Mouse (Mus musculus): Measurements from ENCODE around the gene Tmem104. TPM values are rescaled to one million over a fixed set of nuclear protein-coding genes. Genes with fewer than 3 reads are reported as not detected.

Gene Tmem104
- polyA plus RNA-seq, 1 experiment from 2014 or later = 7.1 TPM

DNA sequence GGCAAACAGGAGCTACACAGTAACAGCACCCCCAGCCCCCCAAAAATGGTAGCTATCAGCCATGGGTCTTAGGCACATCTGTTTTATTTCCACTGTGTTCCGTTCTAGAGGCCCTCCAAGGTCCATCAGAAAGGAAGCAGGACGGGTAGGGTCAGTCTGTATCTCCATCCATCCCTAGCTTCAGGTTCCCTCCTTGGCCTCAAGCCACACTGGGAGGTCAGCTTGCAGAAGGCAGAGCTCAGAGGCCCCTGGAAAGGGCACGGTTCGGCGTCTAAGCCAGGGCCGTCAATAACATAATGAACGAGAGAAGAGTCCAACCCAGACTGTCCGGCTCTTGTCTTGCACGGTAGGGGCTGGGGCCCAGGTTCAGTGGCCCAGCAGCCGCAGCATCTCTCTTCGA, 80.7 kb downstream of the Tmem104 start:
- Histone ChIP-seq H3K4me3 (no peak overlapping the region), H3K9me3 (no peaks in the 10 kb centered on the region), H3K27ac (replicated peaks) (no peak overlapping the region), H3K27me3 (replicated peaks) (peaks cover 87% of the 10 kb centered on the region), H3K9ac (no peak overlapping the region), H3K36me3 (peaks cover 26% of the 10 kb centered on the region), H3K4me1 (peaks cover 28% of the 10 kb centered on the region), H3K4me2 (no peak overlapping the region)
- WGBS = 70% methylated on average over 11 of the region's 11 CpGs
- no peak for ATAC-seq (ENCODE audit: extremely low read depth, insufficient number of reproducible peaks, low FRiP score, low TSS enrichment)

DNA sequence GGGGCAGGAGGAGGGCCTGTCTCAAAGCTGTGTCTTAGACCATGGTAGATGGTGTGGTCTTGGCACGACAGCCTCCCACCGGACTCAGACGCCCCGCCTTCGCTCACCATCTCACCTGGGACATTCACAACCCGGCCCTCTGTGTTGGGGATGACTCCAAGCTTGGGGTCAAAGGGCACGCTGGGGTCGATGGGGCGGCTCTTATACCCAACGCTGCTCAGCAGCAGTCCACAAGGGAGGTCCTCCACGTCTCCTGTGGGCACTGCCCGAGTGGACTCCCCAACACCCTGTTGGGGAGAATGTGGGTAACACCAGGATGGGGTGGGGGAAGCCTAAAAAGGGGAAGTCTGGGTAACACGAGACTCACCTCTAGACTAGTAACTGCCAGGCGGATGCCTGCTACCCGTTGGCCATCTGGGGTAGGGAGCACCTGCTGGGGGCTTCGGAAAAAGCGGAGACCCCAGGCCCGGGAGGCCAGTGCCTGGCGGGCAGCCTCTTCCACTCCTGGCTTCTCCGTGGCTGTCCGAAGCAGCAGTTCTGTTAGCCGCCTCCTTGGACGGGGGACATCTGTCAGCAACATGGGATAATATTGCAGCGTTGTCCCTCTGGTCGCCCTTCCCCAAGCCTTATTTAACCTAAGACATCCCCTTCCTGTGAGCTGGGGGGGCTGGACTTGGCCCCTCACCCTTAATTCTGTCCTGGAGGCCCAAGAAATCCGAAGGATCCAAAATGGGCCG, 82.2 kb downstream of the Tmem104 start:
- no peak for ATAC-seq (ENCODE audit: extremely low read depth, insufficient number of reproducible peaks, low FRiP score, low TSS enrichment)
- no peak overlapping the region for H3K4me2 ChIP-seq
- H3K27me3 ChIP-seq (replicated peaks) = peaks cover 72% of the 10 kb centered on the region
- peaks cover 26% of the 10 kb centered on the region for H3K36me3 ChIP-seq
- H3K4me1 ChIP-seq = peaks cover 28% of the 10 kb centered on the region
- H3K9me3 ChIP-seq = no peaks in the 10 kb centered on the region
- no peak overlapping the region for H3K4me3 ChIP-seq
- no peak overlapping the region for H3K27ac ChIP-seq (replicated peaks)
- H3K9ac ChIP-seq = no peak overlapping the region
- WGBS = 86% methylated on average over 27 of the region's 27 CpGs

DNA sequence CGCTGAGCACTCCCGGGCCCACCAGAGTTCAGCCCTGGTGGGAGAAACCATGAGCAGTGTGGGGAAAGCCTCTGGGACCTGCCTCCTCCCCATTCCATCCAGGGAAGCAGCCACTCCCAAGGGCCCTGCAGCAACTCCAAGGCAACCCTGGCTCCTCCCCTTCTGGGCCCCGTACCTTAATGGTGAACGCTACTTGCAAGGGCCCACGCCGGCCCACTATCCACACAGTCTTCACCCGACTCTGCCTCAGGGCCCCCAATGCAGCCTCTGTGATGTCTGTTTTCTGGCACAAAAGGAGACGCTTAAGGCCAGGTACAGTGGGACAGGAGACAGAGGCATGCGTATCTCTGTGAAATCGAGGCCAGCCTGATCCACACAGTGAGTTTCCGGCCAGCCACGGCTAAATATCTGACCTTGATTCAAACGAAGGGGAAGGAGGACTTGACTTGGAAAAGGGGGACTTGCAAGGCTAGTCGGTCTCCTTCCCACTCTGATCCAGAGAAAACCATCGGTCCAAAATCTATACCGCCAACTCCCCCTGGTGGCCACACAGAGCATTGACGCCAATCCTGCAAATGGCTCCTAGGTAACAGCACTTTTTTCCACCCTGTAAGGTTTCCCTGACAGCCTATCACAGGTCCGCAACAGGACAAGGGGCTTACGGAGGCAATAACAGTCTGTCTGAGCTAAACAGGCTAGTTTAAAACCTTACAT, 83.0 kb downstream of the Tmem104 start:
- 26% methylated on average over 19 of the region's 19 CpGs for WGBS
- Histone ChIP-seq H3K36me3 (peaks cover 26% of the 10 kb centered on the region), H3K27ac (replicated peaks) (no peak overlapping the region), H3K4me2 (0 out of 2 replicates have a peak overlapping the region, but pooled peaks have one; percentile 13), H3K9ac (peak overlapping the region; percentile 12; the same call in 1 of the 2 replicates), H3K4me3 (no peak overlapping the region), H3K4me1 (peaks cover 24% of the 10 kb centered on the region), H3K27me3 (replicated peaks) (peaks cover 64% of the 10 kb centered on the region), H3K9me3 (no peaks in the 10 kb centered on the region)
- no peak for ATAC-seq (ENCODE audit: extremely low read depth, insufficient number of reproducible peaks, low FRiP score, low TSS enrichment)

DNA sequence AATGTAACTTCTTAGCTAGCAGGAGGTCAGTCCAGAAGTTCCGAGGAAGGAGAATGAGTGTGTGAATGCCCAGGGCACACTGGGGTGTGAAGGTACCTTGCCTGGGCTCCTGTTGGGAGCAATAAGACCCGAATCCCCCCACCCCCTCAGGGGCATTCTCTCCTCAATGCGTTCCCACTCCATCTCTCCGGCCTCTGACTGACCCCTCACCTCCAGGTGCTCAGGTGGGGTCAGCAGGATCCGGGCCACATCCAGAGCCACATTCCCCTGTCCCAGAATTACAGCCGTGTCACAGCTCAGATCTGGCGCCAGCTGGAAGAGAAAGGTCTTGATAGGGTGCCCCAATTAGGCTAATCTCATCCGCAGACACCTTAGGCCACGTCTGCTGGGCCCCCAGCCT, 83.8 kb downstream of the Tmem104 start:
- 65% methylated on average over 9 of the region's 9 CpGs for WGBS
- peaks cover 26% of the 10 kb centered on the region for H3K36me3 ChIP-seq
- H3K4me1 ChIP-seq = peaks cover 24% of the 10 kb centered on the region
- H3K9me3 ChIP-seq = no peaks in the 10 kb centered on the region
- peaks cover 56% of the 10 kb centered on the region for H3K27me3 ChIP-seq (replicated peaks)
- H3K27ac ChIP-seq (replicated peaks) = no peak overlapping the region
- no peak overlapping the region for H3K4me3 ChIP-seq
- no peak overlapping the region for H3K4me2 ChIP-seq
- ATAC-seq (ENCODE audit: extremely low read depth, insufficient number of reproducible peaks, low FRiP score, low TSS enrichment) = no peak
- H3K9ac ChIP-seq = no peak overlapping the region

DNA sequence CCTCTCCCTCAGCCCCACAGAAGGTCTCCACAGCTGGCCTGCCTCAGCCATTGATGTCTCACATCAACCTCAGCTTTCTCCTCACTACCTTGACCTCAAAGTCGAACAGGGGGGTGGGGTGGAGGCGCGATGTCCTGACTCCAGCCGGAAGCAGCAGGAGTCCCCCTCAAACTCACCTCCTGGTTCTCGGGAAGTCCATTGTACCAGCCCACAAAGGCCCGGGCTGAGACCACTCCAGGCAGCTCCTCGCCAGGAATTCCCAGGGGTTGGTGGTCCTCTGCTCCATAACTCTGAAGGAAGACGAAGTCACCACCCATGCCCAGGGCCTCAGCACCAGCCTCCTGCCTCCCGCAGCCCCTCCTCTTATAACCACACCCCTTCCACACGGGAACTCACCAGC, 84.2 kb downstream of the Tmem104 start:
- H3K27me3 ChIP-seq (replicated peaks) = peaks cover 52% of the 10 kb centered on the region
- peaks cover 26% of the 10 kb centered on the region for H3K36me3 ChIP-seq
- H3K9me3 ChIP-seq = no peaks in the 10 kb centered on the region
- peaks cover 24% of the 10 kb centered on the region for H3K4me1 ChIP-seq
- H3K9ac ChIP-seq = no peak overlapping the region
- no peak overlapping the region for H3K4me2 ChIP-seq
- H3K27ac ChIP-seq (replicated peaks) = no peak overlapping the region
- ATAC-seq (ENCODE audit: extremely low read depth, insufficient number of reproducible peaks, low FRiP score, low TSS enrichment) = no peak
- no peak overlapping the region for H3K4me3 ChIP-seq
- WGBS = 69% methylated on average over 10 of the region's 10 CpGs

DNA sequence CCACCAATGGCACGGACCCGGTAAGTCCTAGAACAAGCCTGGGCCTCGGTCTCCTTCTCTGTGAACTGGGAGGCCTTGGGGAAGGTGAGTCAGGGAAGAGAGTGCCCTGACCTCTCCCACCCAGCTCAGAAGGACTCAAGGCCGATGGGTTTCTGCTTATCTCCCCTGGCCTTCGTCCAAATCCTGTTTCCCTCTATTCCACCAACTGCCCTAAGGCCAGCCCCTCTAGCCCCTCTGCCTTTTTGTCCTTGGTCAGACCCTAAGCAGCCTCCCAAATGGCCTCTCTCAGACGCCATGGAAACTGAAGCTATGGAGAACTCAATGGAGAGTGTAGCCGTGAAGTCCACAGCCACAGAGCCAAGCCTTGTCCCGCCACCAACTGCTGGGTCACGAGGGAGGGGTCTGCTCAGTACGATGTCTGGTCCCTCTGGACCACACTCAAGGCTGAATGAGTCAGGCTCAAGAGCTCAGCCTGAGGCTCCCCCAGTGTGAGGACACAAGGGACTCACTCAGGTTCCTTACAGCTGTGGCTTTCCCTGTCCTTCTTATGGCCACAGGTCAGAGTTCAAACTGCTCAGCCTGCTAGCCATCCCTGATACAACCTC, 85.7 kb downstream of the Tmem104 start:
- ATAC-seq (ENCODE audit: extremely low read depth, insufficient number of reproducible peaks, low FRiP score, low TSS enrichment) = no peak
- peaks cover 24% of the 10 kb centered on the region for H3K36me3 ChIP-seq
- no peak overlapping the region for H3K27ac ChIP-seq (replicated peaks)
- H3K4me1 ChIP-seq = peaks cover 18% of the 10 kb centered on the region
- H3K4me2 ChIP-seq = no peak overlapping the region
- 61% methylated on average over 10 of the region's 10 CpGs for WGBS
- H3K4me3 ChIP-seq = no peak overlapping the region
- H3K9ac ChIP-seq = no peak overlapping the region
- no peaks in the 10 kb centered on the region for H3K9me3 ChIP-seq
- peaks cover 37% of the 10 kb centered on the region for H3K27me3 ChIP-seq (replicated peaks)

DNA sequence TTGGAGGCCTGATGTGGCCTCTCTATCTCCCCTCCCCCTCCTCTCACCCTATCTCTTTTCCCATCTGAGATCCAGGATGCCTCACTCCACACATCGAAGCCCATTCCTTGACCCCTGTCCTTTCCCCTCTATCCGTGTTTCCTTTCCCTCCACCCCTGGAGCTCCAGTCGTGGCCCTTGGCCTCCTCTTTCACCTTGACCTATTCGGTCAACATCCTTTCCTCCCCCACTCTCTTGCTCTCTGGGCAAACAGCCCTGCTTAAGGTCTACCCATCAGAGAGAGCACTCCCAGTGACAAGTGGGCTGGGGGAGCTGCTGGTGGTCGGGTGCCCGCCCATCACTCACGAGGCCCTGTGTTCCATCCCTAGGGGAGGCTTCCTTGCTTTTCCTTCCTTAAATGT, 86.4 kb downstream of the Tmem104 start:
- Histone ChIP-seq H3K4me3 (no peak overlapping the region), H3K9ac (no peak overlapping the region), H3K27ac (replicated peaks) (no peak overlapping the region), H3K27me3 (replicated peaks) (peaks cover 29% of the 10 kb centered on the region), H3K36me3 (peaks cover 17% of the 10 kb centered on the region), H3K9me3 (no peaks in the 10 kb centered on the region), H3K4me2 (no peak overlapping the region), H3K4me1 (peaks cover 20% of the 10 kb centered on the region)
- 56% methylated on average over 7 of the region's 7 CpGs for WGBS
- ATAC-seq (ENCODE audit: extremely low read depth, insufficient number of reproducible peaks, low FRiP score, low TSS enrichment) = no peak

DNA sequence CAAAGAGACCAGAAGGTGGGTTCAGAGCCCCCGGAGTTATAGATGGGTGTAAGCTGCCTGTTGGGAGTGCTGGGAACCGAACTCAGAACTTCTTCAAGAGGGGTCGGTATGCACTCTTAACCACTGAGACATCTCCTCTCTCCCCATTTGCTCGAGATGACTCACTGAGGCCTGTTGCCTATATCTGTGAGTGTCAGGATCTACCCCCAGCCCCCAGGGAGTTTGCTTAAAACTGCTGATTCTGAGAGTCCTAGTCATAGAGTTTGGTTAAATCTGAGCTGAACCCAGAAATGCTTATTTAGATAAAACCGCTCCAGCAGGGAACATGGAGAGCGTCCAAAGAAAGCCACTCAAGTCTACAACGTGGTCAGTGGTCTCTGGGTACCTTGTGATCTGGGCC, 86.9 kb downstream of the Tmem104 start:
- peaks cover 25% of the 10 kb centered on the region for H3K27me3 ChIP-seq (replicated peaks)
- H3K9me3 ChIP-seq = no peaks in the 10 kb centered on the region
- 75% methylated on average over 7 of the region's 7 CpGs for WGBS
- peaks cover 12% of the 10 kb centered on the region for H3K36me3 ChIP-seq
- H3K9ac ChIP-seq = no peak overlapping the region
- no peak overlapping the region for H3K4me3 ChIP-seq
- no peak for ATAC-seq (ENCODE audit: extremely low read depth, insufficient number of reproducible peaks, low FRiP score, low TSS enrichment)
- H3K4me2 ChIP-seq = no peak overlapping the region
- H3K4me1 ChIP-seq = peaks cover 20% of the 10 kb centered on the region
- H3K27ac ChIP-seq (replicated peaks) = no peak overlapping the region

DNA sequence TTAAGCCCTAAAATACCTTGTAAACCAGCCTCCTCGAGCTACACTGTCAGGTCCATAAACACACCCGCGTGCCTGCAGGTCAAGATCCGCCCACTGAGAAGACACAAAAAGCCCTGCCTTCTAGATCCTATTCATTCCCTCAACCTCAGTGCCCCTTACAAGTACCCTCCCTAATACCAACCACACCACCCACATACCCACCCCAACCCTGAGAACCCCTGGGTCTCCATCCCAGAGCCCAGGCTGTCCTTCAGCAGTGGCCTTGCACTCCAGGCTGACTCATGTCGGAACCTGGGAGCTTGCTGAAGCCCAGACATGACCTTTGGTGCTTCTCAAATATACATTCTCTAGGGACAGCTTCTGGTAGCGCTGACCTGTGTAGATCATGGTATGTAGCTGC, 87.5 kb downstream of the Tmem104 start:
- ATAC-seq (ENCODE audit: extremely low read depth, insufficient number of reproducible peaks, low FRiP score, low TSS enrichment) = no peak
- Histone ChIP-seq H3K27ac (replicated peaks) (no peak overlapping the region), H3K4me1 (peaks cover 20% of the 10 kb centered on the region), H3K4me2 (no peak overlapping the region), H3K4me3 (no peak overlapping the region), H3K27me3 (replicated peaks) (peaks cover 19% of the 10 kb centered on the region; the same call in 1 of the 2 replicates), H3K9ac (no peak overlapping the region), H3K9me3 (no peaks in the 10 kb centered on the region), H3K36me3 (0 out of 2 replicates have a peak, but pooled peaks cover 6% of the 10 kb centered on the region)
- whole genome bisulfite sequencing = 92% methylated on average over 6 of the region's 6 CpGs

DNA sequence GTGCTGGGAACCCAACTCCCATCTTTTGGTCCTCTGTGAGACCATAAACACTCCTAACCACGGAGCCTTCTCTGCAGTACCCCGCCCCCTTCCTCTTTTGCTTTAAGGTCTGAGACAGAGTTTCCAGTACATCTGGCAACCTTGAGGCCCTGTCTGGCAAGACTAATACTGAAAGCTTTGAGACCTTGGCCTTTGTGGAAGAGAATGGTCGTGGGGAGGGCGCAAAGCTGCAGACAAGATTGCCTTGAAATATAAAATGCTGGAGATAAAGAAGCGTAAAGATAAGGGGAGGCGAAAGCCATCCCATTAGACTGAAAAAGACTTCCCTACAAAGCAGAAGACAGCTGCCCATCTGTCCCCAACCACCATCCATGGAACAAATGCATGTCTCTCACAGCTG, 88.2 kb downstream of the Tmem104 start:
- no peak for ATAC-seq (ENCODE audit: extremely low read depth, insufficient number of reproducible peaks, low FRiP score, low TSS enrichment)
- H3K36me3 ChIP-seq = 0 out of 2 replicates have a peak, but pooled peaks cover 5% of the 10 kb centered on the region
- no peaks in the 10 kb centered on the region for H3K9me3 ChIP-seq
- H3K9ac ChIP-seq = 0 out of 2 replicates have a peak overlapping the region, but pooled peaks have one; percentile 91
- peaks cover 20% of the 10 kb centered on the region for H3K4me1 ChIP-seq
- peak overlapping the region; percentile 96 for H3K4me2 ChIP-seq
- H3K27me3 ChIP-seq (replicated peaks) = peaks cover 13% of the 10 kb centered on the region; the same call in 1 of the 2 replicates
- peak overlapping the region; percentile 70; the same call in 1 of the 2 replicates for H3K4me3 ChIP-seq
- no peak overlapping the region for H3K27ac ChIP-seq (replicated peaks)
- 70% methylated on average over 6 of the region's 6 CpGs for WGBS

DNA sequence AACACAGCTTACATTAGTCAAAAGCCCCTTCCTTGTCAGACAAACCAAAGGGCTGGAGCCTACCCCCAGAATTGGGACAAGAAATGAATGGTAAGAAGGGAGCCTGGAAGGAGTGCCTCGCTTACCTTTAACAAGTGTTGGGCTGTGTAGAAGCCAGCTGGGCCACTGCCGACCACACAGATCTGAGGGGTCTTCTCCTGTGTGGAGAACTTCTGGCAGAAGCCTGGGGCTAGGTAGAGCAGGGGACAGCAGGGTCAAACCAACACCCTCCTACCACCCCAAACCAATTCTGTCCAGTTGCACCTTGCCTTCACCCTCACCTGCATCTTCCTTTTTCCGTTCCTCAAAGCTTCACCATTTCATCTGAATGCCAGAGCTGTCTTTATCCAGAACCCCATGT, 88.7 kb downstream of the Tmem104 start:
- Histone ChIP-seq H3K9me3 (no peaks in the 10 kb centered on the region), H3K4me3 (peak overlapping the region; percentile 70), H3K36me3 (0 out of 2 replicates have a peak, but pooled peaks cover 3% of the 10 kb centered on the region), H3K4me1 (peaks cover 20% of the 10 kb centered on the region), H3K4me2 (peak overlapping the region; percentile 96), H3K27ac (replicated peaks) (no peak overlapping the region), H3K9ac (peak overlapping the region; percentile 91), H3K27me3 (replicated peaks) (peaks cover 13% of the 10 kb centered on the region; the same call in 1 of the 2 replicates)
- no peak for ATAC-seq (ENCODE audit: extremely low read depth, insufficient number of reproducible peaks, low FRiP score, low TSS enrichment)
- 60% methylated on average over 3 of the region's 3 CpGs for WGBS

Data from heart, embryonic 13.5 days (tissue).